In genomic region chr6:141448886-141449285, GRCm38 (mm10) we compare ENCODE assay signal across 26 mouse cellular contexts.
DNase-seq lines count a peak whose midpoint lies in the region; ATAC-seq and TF ChIP-seq lines count a peak whose summit lies in the region.
"Had no signal": no experiment of that assay in that cellular context is flagged by ENCODE, and none has a peak within 500 bp of the region (broad histone marks: within the 10 kb centered on the region; RNA-seq: fewer than 3 reads in every experiment).

No protein-coding gene starts in this region.

- ATAC-seq in forebrain, postnatal 0 days: peak; percentile 38; the same call in 1 of the 2 replicates
- ATAC-seq in forebrain, embryonic 14.5 days: no peak
- ATAC-seq in heart, embryonic 16.5 days (replicated peaks; ENCODE audit: extremely low read depth, insufficient read depth, low FRiP score): no peak
- ATAC-seq: forebrain, embryonic 16.5 days; hindbrain, postnatal 0 days; lung, postnatal 0 days; midbrain, embryonic 16.5 days had no signal

- intact Hi-C loops in heart, postnatal 25 days (cut with DNase I): loop anchor here (5.0 kb wide), 2 partner anchors 112 to 522 kb away; no protein-coding TSS in a partner anchor

- H3K36me3 ChIP-seq in forebrain, postnatal 0 days (ENCODE audit: insufficient read depth): no peaks in the 10 kb centered on the region
- no peaks in the 10 kb centered on the region for H3K36me3 ChIP-seq in forebrain, embryonic 14.5 days (ENCODE audit: control insufficient read depth, insufficient read depth, low read length)
- no peaks in the 10 kb centered on the region for H3K36me3 ChIP-seq in heart, embryonic 16.5 days (ENCODE audit: control insufficient read depth, insufficient read depth)
- H3K36me3 ChIP-seq: embryonic facial prominence, embryonic 15.5 days; heart, embryonic 15.5 days; limb, embryonic 10.5 days; liver, embryonic 15.5 days; midbrain, embryonic 10.5 days; neural tube, embryonic 13.5 days had no signal

- TF ChIP-seq CTCF in forebrain, postnatal 0 days (IDR thresholded peaks at IDR 0.05; ENCODE audit: low read depth): no peak
- no peak for TF ChIP-seq CTCF in layer of hippocampus, adult 2 months (conservative IDR thresholded peaks at IDR 0.05)

- no peaks in the 10 kb centered on the region for H3K9me3 ChIP-seq in forebrain, postnatal 0 days (ENCODE audit: low read length)
- 0 out of 2 replicates have a peak, but pooled peaks cover 3% of the 10 kb centered on the region for H3K9me3 ChIP-seq in forebrain, embryonic 14.5 days (replicated peaks; ENCODE audit: control insufficient read depth, low read length)
- H3K9me3 ChIP-seq in heart, embryonic 16.5 days (replicated peaks; ENCODE audit: control insufficient read depth, low read length): no peaks in the 10 kb centered on the region
- H3K9me3 ChIP-seq: embryonic facial prominence, embryonic 15.5 days; heart, embryonic 15.5 days; limb, embryonic 10.5 days; liver, embryonic 15.5 days; midbrain, embryonic 10.5 days; neural tube, embryonic 13.5 days had no signal

- WGBS in forebrain, postnatal 0 days: 67% methylated on average over 8 of the region's 8 CpGs
- WGBS in forebrain, embryonic 14.5 days: 83% methylated on average over 8 of the region's 8 CpGs
- WGBS in heart, embryonic 16.5 days: 79% methylated on average over 8 of the region's 8 CpGs

- H3K9ac ChIP-seq in forebrain, postnatal 0 days: no peak overlapping the region
- H3K9ac ChIP-seq in forebrain, embryonic 14.5 days (ENCODE audit: low read length): no peak overlapping the region
- no peak overlapping the region for H3K9ac ChIP-seq in heart, embryonic 16.5 days (ENCODE audit: low read length)
- H3K9ac ChIP-seq: embryonic facial prominence, embryonic 15.5 days; heart, embryonic 15.5 days; liver, embryonic 15.5 days; neural tube, embryonic 13.5 days had no signal

- H3K4me2 ChIP-seq in forebrain, postnatal 0 days (ENCODE audit: low read depth): no peak overlapping the region
- H3K4me2 ChIP-seq in forebrain, embryonic 14.5 days (ENCODE audit: low read length): no peak overlapping the region
- H3K4me2 ChIP-seq in heart, embryonic 16.5 days (ENCODE audit: low read depth, low read length): no peak overlapping the region
- H3K4me2 ChIP-seq: embryonic facial prominence, embryonic 15.5 days; heart, embryonic 15.5 days; liver, embryonic 15.5 days; neural tube, embryonic 13.5 days had no signal

- peak; percentile 14 for DNase-seq in forebrain, postnatal 0 days
- no peak for DNase-seq in forebrain, embryonic 14.5 days (ENCODE audit: low spot score)
- DNase-seq in heart, postnatal 25 days (ENCODE audit: low spot score): no peak
- peak; percentile 8 for DNase-seq in right cerebral cortex, postnatal 25 days
- DNase-seq in right cerebral cortex, postnatal 14 days: no peak
- DNase-seq in layer of hippocampus, adult 2 months (ENCODE audit: low spot score in 2 of 2): no peak
- DNase-seq: adrenal gland, postnatal 25 days; cerebellum, adult 9-10 months; kidney, adult 2 months; kidney, postnatal 14 days; liver; retina, postnatal 1 day; thymus, postnatal 14 days had no signal

- no peak overlapping the region for H3K27ac ChIP-seq in forebrain, postnatal 0 days (ENCODE audit: low read depth, low read length)
- H3K27ac ChIP-seq in forebrain, embryonic 14.5 days (ENCODE audit: low read depth, low read length): no peak overlapping the region
- 0 out of 2 replicates have a peak overlapping the region, but pooled peaks have one; percentile 9 for H3K27ac ChIP-seq in heart, embryonic 16.5 days (ENCODE audit: low read length)
- H3K27ac ChIP-seq in layer of hippocampus, adult 2 months: no peak overlapping the region
- H3K27ac ChIP-seq: embryonic facial prominence, embryonic 15.5 days; heart, embryonic 15.5 days; hindbrain, postnatal 0 days; limb, embryonic 10.5 days; liver, embryonic 15.5 days; macrophage; midbrain, embryonic 10.5 days; neural tube, embryonic 13.5 days had no signal

- H3K4me1 ChIP-seq in forebrain, postnatal 0 days (ENCODE audit: insufficient read depth): no peaks in the 10 kb centered on the region
- H3K4me1 ChIP-seq in forebrain, embryonic 14.5 days (ENCODE audit: control insufficient read depth, insufficient read depth, low read length): no peaks in the 10 kb centered on the region
- no peaks in the 10 kb centered on the region for H3K4me1 ChIP-seq in heart, embryonic 16.5 days (ENCODE audit: control insufficient read depth, insufficient read depth, low read length)
- H3K4me1 ChIP-seq: embryonic facial prominence, embryonic 15.5 days; heart, embryonic 15.5 days; liver, embryonic 15.5 days; midbrain, embryonic 10.5 days; neural tube, embryonic 13.5 days had no signal

- no peaks in the 10 kb centered on the region; the same call in 1 of the 2 replicates for H3K27me3 ChIP-seq in forebrain, postnatal 0 days (ENCODE audit: insufficient read depth, low read length)
- H3K27me3 ChIP-seq in forebrain, embryonic 14.5 days (replicated peaks; ENCODE audit: control insufficient read depth, insufficient read depth, low read length): no peaks in the 10 kb centered on the region
- H3K27me3 ChIP-seq in heart, embryonic 16.5 days (ENCODE audit: control insufficient read depth, insufficient read depth, low read length): no peaks in the 10 kb centered on the region
- H3K27me3 ChIP-seq: embryonic facial prominence, embryonic 15.5 days; heart, embryonic 15.5 days; liver, embryonic 15.5 days; neural tube, embryonic 13.5 days had no signal

- H3K4me3 ChIP-seq in forebrain, postnatal 0 days (ENCODE audit: low read depth, low read length): no peak overlapping the region
- H3K4me3 ChIP-seq in forebrain, embryonic 14.5 days (ENCODE audit: low read depth, low read length): no peak overlapping the region
- H3K4me3 ChIP-seq in heart, embryonic 16.5 days (ENCODE audit: low read length): no peak overlapping the region
- H3K4me3 ChIP-seq in layer of hippocampus, adult 2 months: no peak overlapping the region
- H3K4me3 ChIP-seq: embryonic facial prominence, embryonic 15.5 days; heart, embryonic 15.5 days; limb, embryonic 10.5 days; liver, embryonic 15.5 days; midbrain, embryonic 10.5 days; myocyte; neural tube, embryonic 13.5 days had no signal

Comparison
In these comparisons a context has a peak if more than half of its experiments do, and no peak if none do; other contexts are left out.
1. DNase-seq: peak in forebrain, postnatal 0 days (single experiment) and right cerebral cortex, postnatal 25 days (single experiment); none in forebrain, embryonic 14.5 days (single experiment), heart, postnatal 25 days (single experiment), right cerebral cortex, postnatal 14 days (single experiment) and layer of hippocampus, adult 2 months (0 of 2).